ENCODE assay signal across 23 mouse cellular contexts in genomic region chr10:23477104-23477503, GRCm38 (mm10).
DNase-seq lines count a peak whose midpoint lies in the region; ATAC-seq lines count a peak whose summit lies in the region.
"Had no signal": no experiment of that assay in that cellular context is flagged by ENCODE, and none has a peak within 500 bp of the region (broad histone marks: within the 10 kb centered on the region; RNA-seq: fewer than 3 reads in every experiment).

No protein-coding gene starts in this region.

- WGBS in hindbrain, embryonic 14.5 days, result 86% methylated on average over 4 of the region's 4 CpGs

- H3K4me3 ChIP-seq in hindbrain, embryonic 14.5 days (replicated peaks; ENCODE audit: low read length), result no peak overlapping the region
- H3K4me3 ChIP-seq: embryonic facial prominence, embryonic 15.5 days; forebrain, embryonic 10.5 days; gastrocnemius, adult 2 months; heart, embryonic 15.5 days; neural tube, embryonic 12.5 days had no signal

- DNase-seq in gastrocnemius, postnatal 14 days, result peak; percentile 6
- DNase-seq in gastrocnemius, postnatal 25 days, result no peak
- peak; percentile 18 for DNase-seq in left cerebral cortex, adult 11 months (ENCODE audit: low spot score)
- DNase-seq in left cerebral cortex, postnatal 10 days (ENCODE audit: extremely low spot score in 1 of 2, low spot score in 2 of 2), result no peak
- peak; percentile 75 for DNase-seq in brain, adult 2 months (ENCODE audit: low read depth, low spot score)
- DNase-seq in testis, postnatal 10 days (ENCODE audit: low spot score), result peak; percentile 48
- DNase-seq in hindbrain, embryonic 14.5 days (ENCODE audit: low spot score), result no peak
- DNase-seq: cerebellum, postnatal 25 days; forebrain, postnatal 0 days; gastrocnemius, adult 2 months; heart, adult 18-20 months; liver; thymus, adult 18-20 months; thymus, postnatal 4 days had no signal

- no peaks in the 10 kb centered on the region for H3K27me3 ChIP-seq in hindbrain, embryonic 14.5 days (ENCODE audit: control insufficient read depth, insufficient read depth, low read length)
- H3K27me3 ChIP-seq: embryonic facial prominence, embryonic 15.5 days; heart, embryonic 15.5 days; neural tube, embryonic 12.5 days had no signal

- no peak overlapping the region for H3K9ac ChIP-seq in hindbrain, embryonic 14.5 days
- H3K9ac ChIP-seq: embryonic facial prominence, embryonic 15.5 days; forebrain, postnatal 0 days; heart, embryonic 15.5 days; neural tube, embryonic 12.5 days had no signal

- H3K4me1 ChIP-seq in hindbrain, embryonic 14.5 days (replicated peaks; ENCODE audit: control insufficient read depth, insufficient read depth, low read length), result no peaks in the 10 kb centered on the region
- H3K4me1 ChIP-seq: embryonic facial prominence, embryonic 15.5 days; forebrain, embryonic 10.5 days; heart, embryonic 15.5 days; neural tube, embryonic 12.5 days had no signal

- intact Hi-C loops in gastrocnemius, postnatal 14 days (cut with DNase I; ENCODE audit: low total_unique reads), result no loop called here
- intact Hi-C loops in left cerebral cortex, postnatal 10 days (cut with DNase I), result no loop called here

- no peaks in the 10 kb centered on the region for H3K36me3 ChIP-seq in hindbrain, embryonic 14.5 days (replicated peaks; ENCODE audit: control insufficient read depth, insufficient read depth)
- H3K36me3 ChIP-seq: embryonic facial prominence, embryonic 15.5 days; forebrain, embryonic 10.5 days; heart, embryonic 15.5 days; neural tube, embryonic 12.5 days had no signal

- ATAC-seq in hindbrain, embryonic 14.5 days (ENCODE audit: low FRiP score), result no peak
- ATAC-seq: forebrain, postnatal 0 days; hindbrain, postnatal 0 days; intestine, postnatal 0 days; lung, postnatal 0 days had no signal

- no peaks in the 10 kb centered on the region for H3K9me3 ChIP-seq in hindbrain, embryonic 14.5 days (ENCODE audit: control insufficient read depth, low read length)
- H3K9me3 ChIP-seq: embryonic facial prominence, embryonic 15.5 days; heart, embryonic 15.5 days had no signal

- H3K27ac ChIP-seq in hindbrain, embryonic 14.5 days, result no peak overlapping the region
- H3K27ac ChIP-seq: embryonic facial prominence, embryonic 15.5 days; forebrain, embryonic 10.5 days; gastrocnemius, adult 2 months; heart, embryonic 15.5 days; hindbrain, postnatal 0 days; kidney, postnatal 0 days; neural tube, embryonic 12.5 days had no signal

- no peak overlapping the region for H3K4me2 ChIP-seq in hindbrain, embryonic 14.5 days (replicated peaks)
- H3K4me2 ChIP-seq: embryonic facial prominence, embryonic 15.5 days; heart, embryonic 15.5 days; midbrain, embryonic 11.5 days; neural tube, embryonic 12.5 days had no signal

Comparison
In these comparisons a context has a peak if more than half of its experiments do, and no peak if none do; other contexts are left out.
1. DNase-seq: peak in gastrocnemius, postnatal 14 days (single experiment), left cerebral cortex, adult 11 months (single experiment), brain, adult 2 months (single experiment) and testis, postnatal 10 days (single experiment); none in gastrocnemius, postnatal 25 days (single experiment), left cerebral cortex, postnatal 10 days (0 of 2) and hindbrain, embryonic 14.5 days (single experiment).